Mouse (Mus musculus) limb, embryonic 15.5 days (tissue): ENCODE data around the gene Hacl1. TPM values are rescaled to one million over a fixed set of nuclear protein-coding genes. Genes with fewer than 3 reads are reported as not detected.
"Not testable (repeated sequence)": the region's sequence is repeated elsewhere in the genome, so short reads cannot be mapped to it uniquely, and the experiment has no call there.

Experiments
- ATAC-seq: fragments of 200-750 bp; cut with Nextera tagmentation; 2 replicates; pipeline ENCODE4 v1.8.0; 2017; ENCODE audit warnings: low read depth, moderate TSS enrichment; ENCODE audit not compliant: insufficient number of reproducible peaks, low FRiP score, low TSS enrichment
- H3K27ac ChIP-seq: fragments of 300-500 bp; sonication (generic); 2 replicates; pipeline ENCODE4 v1.5.1; 2015; ENCODE audit warnings: moderate library complexity, mild to moderate bottlenecking, inconsistent platforms
- H3K27me3 ChIP-seq: fragments of 300-500 bp; sonication (generic); 2 replicates; pipeline ENCODE4 v1.6.1; 2015; ENCODE audit warnings: inconsistent platforms
- H3K36me3 ChIP-seq: fragments of 300-500 bp; sonication (generic); 2 replicates; pipeline ENCODE4 v1.6.1; 2015; ENCODE audit warnings: inconsistent platforms
- H3K4me1 ChIP-seq: fragments of 300-500 bp; sonication (generic); 2 replicates; pipeline ENCODE4 v1.6.1; 2015; ENCODE audit warnings: inconsistent platforms
- H3K4me2 ChIP-seq: fragments of 300-500 bp; sonication (generic); 2 replicates; pipeline ENCODE4 v1.6.1; 2015; ENCODE audit warnings: mild to moderate bottlenecking, inconsistent platforms
- H3K4me3 ChIP-seq: fragments of 300-500 bp; sonication (generic); 2 replicates; pipeline ENCODE4 v1.5.1; 2015; ENCODE audit warnings: mild to moderate bottlenecking, inconsistent platforms
- H3K9ac ChIP-seq: fragments of 300-500 bp; sonication (generic); 2 replicates; pipeline ENCODE4 v1.6.1; 2015; ENCODE audit warnings: inconsistent platforms
- H3K9me3 ChIP-seq: fragments of 300-500 bp; sonication (generic); 2 replicates; pipeline ENCODE4 v1.6.1; 2016; ENCODE audit warnings: inconsistent platforms
- WGBS: fragments of 180-500 bp; shearing (Covaris S2); methylation state at CpG from one replicate; pipeline ENCODE4 v1.1.7; 2015; 5-methylcytosine and 5-hydroxymethylcytosine counted together
- polyA plus RNA-seq: library from polyadenylated mRNA; unstranded; fragments of >200 nt; fragmentation: Nextera tagmentation; extraction: Ambion mirVana; gene quantifications from 2 replicates; pipeline ENCODE4 v1.2.1, GENCODE M21; 2015

Gene Hacl1
- polyA plus RNA-seq, 1 experiment from 2014 or later = 14.7 TPM

DNA sequence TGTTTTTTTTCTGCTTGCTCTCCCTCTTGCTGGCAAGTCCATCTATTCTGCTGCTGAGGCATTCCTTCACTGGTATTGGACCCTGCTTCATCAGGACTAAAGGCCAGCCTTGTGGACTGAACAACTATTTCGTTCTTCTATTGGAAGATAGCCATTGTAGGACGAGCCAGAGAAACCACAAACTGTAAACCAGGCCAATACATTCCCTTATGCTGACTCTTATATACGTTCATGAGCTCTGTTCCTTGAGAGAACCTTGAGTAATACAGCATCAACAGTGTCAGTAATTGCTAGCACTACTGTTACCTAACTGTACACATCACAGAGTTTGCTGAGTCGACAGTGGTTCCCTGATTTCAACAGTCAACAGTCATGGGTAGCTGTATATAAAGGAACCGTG, 27.4 kb downstream of the Hacl1 start:
- Histone ChIP-seq H3K27me3 (no peaks in the 10 kb centered on the region), H3K36me3 (0 out of 2 replicates have a peak, but pooled peaks cover 9% of the 10 kb centered on the region), H3K27ac (no peak overlapping the region), H3K4me3 (no peak overlapping the region), H3K4me2 (no peak overlapping the region), H3K9ac (no peak overlapping the region), H3K9me3 (no peaks in the 10 kb centered on the region), H3K4me1 (no peaks in the 10 kb centered on the region)
- no peak for ATAC-seq
- 80% methylated on average over 5 of the region's 5 CpGs for WGBS

- Histone ChIP-seq H3K9ac (no peak overlapping the region), H3K27me3 (no peaks in the 10 kb centered on the region), H3K4me1 (no peaks in the 10 kb centered on the region), H3K36me3 (0 out of 2 replicates have a peak, but pooled peaks cover 9% of the 10 kb centered on the region), H3K9me3 (no peaks in the 10 kb centered on the region), H3K27ac (no peak overlapping the region), H3K4me2 (no peak overlapping the region), H3K4me3 (no peak overlapping the region)
- WGBS = 60% methylated on average over 4 of the region's 4 CpGs
- no peak for ATAC-seq
Observed at GRCm38 (mm10) chr14:31611986-31612385, 29.1 kb downstream of the Hacl1 start.

DNA sequence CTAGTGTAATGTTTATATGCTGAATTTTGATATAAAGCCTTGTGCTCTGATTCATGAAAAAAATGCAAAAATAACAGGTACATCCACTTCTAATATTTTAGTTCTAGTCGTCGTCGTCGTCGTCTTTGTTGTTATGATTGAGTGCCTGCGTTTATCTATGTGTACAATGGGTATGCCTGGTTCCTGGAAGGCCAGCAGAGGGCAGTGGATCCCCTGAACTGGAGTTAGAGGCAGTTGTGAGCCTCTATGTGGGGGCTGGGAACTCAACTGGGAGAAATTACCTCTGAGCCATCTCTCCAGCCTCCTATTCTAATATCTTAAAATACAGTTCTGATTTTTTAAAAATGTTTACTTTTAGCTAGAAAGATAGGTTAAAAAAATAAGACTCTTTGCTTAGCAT, 35.6 kb downstream of the Hacl1 start:
- H3K9ac ChIP-seq = no peak overlapping the region
- no peaks in the 10 kb centered on the region for H3K9me3 ChIP-seq
- WGBS = 58% methylated on average over 6 of the region's 6 CpGs
- peaks cover under 1% of the 10 kb centered on the region; the same call in 1 of the 2 replicates for H3K4me1 ChIP-seq
- H3K4me3 ChIP-seq = no peak overlapping the region
- H3K27me3 ChIP-seq = no peaks in the 10 kb centered on the region
- H3K27ac ChIP-seq = no peak overlapping the region
- H3K36me3 ChIP-seq = no peaks in the 10 kb centered on the region
- no peak for ATAC-seq
- H3K4me2 ChIP-seq = no peak overlapping the region

DNA sequence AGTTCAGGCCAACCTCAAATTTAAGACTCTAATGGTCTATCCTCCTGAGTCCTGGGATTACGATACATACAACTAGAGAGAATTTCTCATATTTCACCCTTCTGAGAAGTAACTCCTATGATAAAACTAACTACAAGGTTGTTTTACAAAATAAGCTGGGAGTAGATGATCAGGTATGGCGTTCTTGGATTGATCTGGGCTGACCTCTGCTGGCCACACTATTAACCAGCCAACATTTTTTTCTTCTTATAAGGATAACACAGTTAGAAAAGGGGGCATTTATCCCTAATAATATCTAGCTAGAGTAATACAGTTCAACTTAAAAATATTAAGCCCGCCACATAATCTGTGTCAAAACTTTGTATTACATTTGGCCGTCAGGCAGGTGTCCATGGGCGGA, 36.2 kb downstream of the Hacl1 start:
- Histone ChIP-seq H3K27me3 (no peaks in the 10 kb centered on the region), H3K27ac (no peak overlapping the region), H3K9ac (no peak overlapping the region), H3K4me3 (no peak overlapping the region), H3K4me1 (peaks cover 3% of the 10 kb centered on the region; the same call in 1 of the 2 replicates), H3K4me2 (no peak overlapping the region), H3K9me3 (no peaks in the 10 kb centered on the region), H3K36me3 (no peaks in the 10 kb centered on the region)
- WGBS = 71% methylated on average over 5 of the region's 5 CpGs
- no peak for ATAC-seq

GRCm38 (mm10) chr14:31602616-31602979, 38.5 kb downstream of the Hacl1 start:
- not testable (repeated sequence) for ATAC-seq, H3K9ac ChIP-seq, H3K4me1 ChIP-seq, H3K27me3 ChIP-seq, H3K9me3 ChIP-seq, H3K4me2 ChIP-seq, H3K4me3 ChIP-seq, H3K27ac ChIP-seq, H3K36me3 ChIP-seq
- 87% methylated on average over 6 of the region's 6 CpGs for WGBS

DNA sequence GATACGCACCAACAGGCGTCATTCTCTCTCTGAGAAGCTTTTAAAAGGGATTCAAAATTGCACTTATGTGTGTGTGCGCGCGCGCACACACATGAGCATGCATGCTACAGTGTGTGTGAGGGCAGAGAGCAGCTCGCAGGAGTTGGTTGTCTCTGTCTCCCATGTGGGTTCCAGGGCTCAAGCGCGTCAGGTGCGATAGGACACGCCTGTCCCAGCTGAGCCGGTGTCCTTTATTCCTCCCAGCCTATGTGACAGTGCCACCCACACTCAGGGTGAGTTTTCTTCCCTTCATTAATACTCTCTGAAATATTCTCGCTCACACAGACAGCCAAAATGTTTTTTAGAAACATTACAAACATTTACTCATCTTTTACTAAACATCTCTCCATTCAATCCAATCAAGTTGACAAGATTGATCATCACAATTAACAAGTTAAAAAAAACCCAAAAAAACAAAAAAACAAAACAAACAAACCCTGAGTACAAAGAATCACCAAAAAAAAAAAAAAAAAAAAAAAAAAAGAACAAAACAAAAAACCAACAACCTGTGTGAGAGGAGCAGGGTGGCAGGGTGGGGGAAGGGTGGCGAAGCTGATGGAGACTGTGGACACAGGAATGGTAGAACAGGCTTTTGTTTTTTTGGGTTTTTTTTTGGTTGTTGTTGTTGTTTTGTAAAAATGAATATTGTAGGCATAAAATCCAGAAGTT, 39.0 kb downstream of the Hacl1 start:
- H3K9me3 ChIP-seq = no peaks in the 10 kb centered on the region
- peaks cover 3% of the 10 kb centered on the region; the same call in 1 of the 2 replicates for H3K4me1 ChIP-seq
- WGBS = 93% methylated on average over 14 of the region's 14 CpGs
- no peak overlapping the region for H3K27ac ChIP-seq
- no peak overlapping the region for H3K4me2 ChIP-seq
- H3K4me3 ChIP-seq = no peak overlapping the region
- no peak overlapping the region for H3K9ac ChIP-seq
- no peak for ATAC-seq
- no peaks in the 10 kb centered on the region for H3K36me3 ChIP-seq
- no peaks in the 10 kb centered on the region for H3K27me3 ChIP-seq

- Histone ChIP-seq H3K27ac (no peak overlapping the region), H3K9me3 (no peaks in the 10 kb centered on the region), H3K9ac (no peak overlapping the region), H3K4me2 (no peak overlapping the region), H3K4me3 (no peak overlapping the region), H3K36me3 (no peaks in the 10 kb centered on the region), H3K4me1 (peaks cover 3% of the 10 kb centered on the region; the same call in 1 of the 2 replicates), H3K27me3 (no peaks in the 10 kb centered on the region)
- 94% methylated on average over 4 of the region's 4 CpGs for WGBS
- ATAC-seq = no peak
Observed at GRCm38 (mm10) chr14:31597446-31597845, 43.6 kb downstream of the Hacl1 start.

DNA sequence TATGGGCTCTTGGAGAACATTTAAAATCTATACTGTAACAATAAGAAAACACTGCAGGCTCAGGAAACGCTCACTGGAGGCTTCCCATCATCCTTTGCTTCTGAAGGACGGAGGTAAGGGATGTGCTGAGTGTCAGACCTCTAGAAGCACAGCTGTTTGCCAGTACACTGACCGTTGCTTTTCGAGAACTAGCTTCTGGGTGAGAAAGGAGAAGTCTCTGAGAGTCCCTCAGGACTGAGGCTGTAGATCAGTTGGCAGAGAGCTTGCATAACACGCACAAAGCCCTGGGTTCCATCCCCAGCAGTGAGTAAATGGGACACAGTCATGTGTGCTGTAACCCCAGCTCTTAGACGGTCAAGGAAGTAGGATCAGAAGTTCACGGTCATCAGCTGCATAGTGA, 44.7 kb downstream of the Hacl1 start:
- WGBS = 78% methylated on average over 7 of the region's 7 CpGs
- Histone ChIP-seq H3K27ac (no peak overlapping the region), H3K9ac (no peak overlapping the region), H3K27me3 (no peaks in the 10 kb centered on the region), H3K4me1 (peaks cover 3% of the 10 kb centered on the region; the same call in 1 of the 2 replicates), H3K4me3 (no peak overlapping the region), H3K4me2 (no peak overlapping the region), H3K36me3 (no peaks in the 10 kb centered on the region), H3K9me3 (no peaks in the 10 kb centered on the region)
- no peak for ATAC-seq

DNA sequence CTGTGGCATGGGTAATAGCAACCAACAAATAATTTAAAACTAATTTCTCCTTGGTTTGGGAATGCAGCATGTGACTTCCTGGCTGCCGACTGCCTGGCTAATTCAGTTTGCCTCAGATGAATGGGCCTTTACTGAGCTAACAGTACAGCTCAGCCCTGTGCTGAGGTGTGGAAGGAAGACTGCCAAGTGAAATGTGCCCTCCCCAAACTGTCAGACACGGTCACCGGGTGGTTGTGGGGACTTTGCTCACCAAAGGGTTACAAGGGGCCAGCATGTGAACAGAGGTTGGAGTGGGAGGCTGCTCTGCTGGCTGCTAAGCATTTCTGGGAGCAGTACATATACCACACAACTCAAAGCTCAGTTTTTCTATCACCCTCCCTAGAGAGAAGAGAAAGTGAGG, 46.4 kb downstream of the Hacl1 start:
- Histone ChIP-seq H3K4me2 (no peak overlapping the region), H3K36me3 (no peaks in the 10 kb centered on the region), H3K4me3 (no peak overlapping the region), H3K9ac (no peak overlapping the region), H3K27ac (no peak overlapping the region), H3K4me1 (no peaks in the 10 kb centered on the region), H3K9me3 (no peaks in the 10 kb centered on the region), H3K27me3 (no peaks in the 10 kb centered on the region)
- ATAC-seq = no peak
- WGBS = 43% methylated on average over 3 of the region's 3 CpGs

DNA sequence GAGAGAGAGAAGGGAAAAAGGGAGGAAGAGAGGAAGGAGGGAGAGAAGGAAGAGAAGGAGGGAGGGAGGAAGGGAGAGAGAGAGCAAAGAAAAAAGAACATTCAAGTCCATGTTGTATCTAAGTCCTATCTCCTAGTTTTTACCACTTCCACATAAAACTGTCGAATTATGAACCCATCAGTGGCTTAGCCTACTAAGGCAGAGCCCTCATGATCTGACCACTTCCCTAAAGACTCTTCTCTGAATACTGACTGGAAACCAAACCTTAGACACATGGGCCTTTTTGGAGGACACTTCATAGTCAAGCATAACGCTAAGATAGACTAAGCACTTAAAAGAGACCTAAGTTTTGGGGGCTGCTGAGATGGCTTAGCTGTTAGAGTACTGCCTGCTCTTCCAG, 48.0 kb downstream of the Hacl1 start:
- Histone ChIP-seq H3K9ac (no peak overlapping the region), H3K4me1 (no peaks in the 10 kb centered on the region), H3K27ac (no peak overlapping the region), H3K4me3 (no peak overlapping the region), H3K4me2 (no peak overlapping the region), H3K9me3 (no peaks in the 10 kb centered on the region), H3K27me3 (no peaks in the 10 kb centered on the region), H3K36me3 (no peaks in the 10 kb centered on the region)
- no peak for ATAC-seq
- 84% methylated on average over 2 of the region's 2 CpGs for WGBS

GRCm38 (mm10) chr14:31591243-31591642, 49.8 kb downstream of the Hacl1 start, which contains the start of gene Colq:
TSS of gene Colq (minus strand) at chr14:31591343.
- 90% methylated on average over 3 of the region's 3 CpGs for WGBS
- Histone ChIP-seq H3K9me3 (no peaks in the 10 kb centered on the region), H3K4me1 (no peaks in the 10 kb centered on the region), H3K36me3 (no peaks in the 10 kb centered on the region), H3K4me3 (no peak within 1 kb of the TSS), H3K9ac (no peak within 1 kb of the TSS), H3K27ac (no peak within 1 kb of the TSS), H3K4me2 (no peak within 1 kb of the TSS), H3K27me3 (no peaks in the 10 kb centered on the region)
- no peak for ATAC-seq

- WGBS = 79% methylated on average over 8 of the region's 8 CpGs
- Histone ChIP-seq H3K4me1 (no peaks in the 10 kb centered on the region), H3K36me3 (no peaks in the 10 kb centered on the region), H3K27me3 (no peaks in the 10 kb centered on the region), H3K9ac (no peak overlapping the region), H3K4me2 (no peak overlapping the region), H3K9me3 (no peaks in the 10 kb centered on the region), H3K27ac (no peak overlapping the region), H3K4me3 (no peak overlapping the region)
- no peak for ATAC-seq
Observed at GRCm38 (mm10) chr14:31586451-31586850, 54.6 kb downstream of the Hacl1 start.

GRCm38 (mm10) chr14:31583082-31583481, 58.0 kb downstream of the Hacl1 start:
- Histone ChIP-seq H3K4me2 (no peak overlapping the region), H3K9ac (no peak overlapping the region), H3K9me3 (no peaks in the 10 kb centered on the region), H3K4me1 (no peaks in the 10 kb centered on the region), H3K27ac (no peak overlapping the region), H3K4me3 (no peak overlapping the region), H3K36me3 (no peaks in the 10 kb centered on the region), H3K27me3 (no peaks in the 10 kb centered on the region)
- WGBS = 82% methylated on average over 8 of the region's 9 CpGs
- ATAC-seq = no peak
